Mouse (Mus musculus) bone marrow macrophage, adult 2 months (primary cell): Measurements from ENCODE around the gene Spock1.

ENCODE experiments used
- CTCF ChIP-seq: IDR thresholded peaks from 2 replicates; pipeline ENCODE4 v1.5.1; 2012; ENCODE audit warnings: low read depth, mild to moderate bottlenecking, low read length, moderate library complexity
- POLR2A ChIP-seq: IDR thresholded peaks from 2 replicates; pipeline ENCODE4 v1.6.1; 2012; ENCODE audit warnings: mild to moderate bottlenecking, low read depth, low read length, borderline replicate concordance

DNA sequence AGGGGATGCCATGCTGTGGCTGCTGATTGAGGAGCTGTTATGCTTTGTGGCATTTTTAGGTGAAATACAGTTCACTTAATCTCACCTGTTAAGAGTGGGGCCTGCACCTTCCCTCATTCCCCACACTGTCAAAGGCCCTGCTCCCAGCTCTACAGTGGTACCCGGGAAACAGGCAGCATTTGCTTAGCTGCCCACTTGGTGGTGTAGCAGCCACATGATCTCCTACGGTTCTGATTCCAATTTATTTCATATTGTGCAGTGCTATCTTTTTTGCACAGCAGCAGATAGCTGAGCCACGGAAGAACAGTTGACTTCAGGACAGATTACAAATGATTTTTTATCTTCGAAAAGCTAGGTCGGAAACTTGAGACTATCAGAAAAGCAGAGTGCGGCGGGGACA, 406.6 kb downstream of the Spock1 start:
- TF ChIP-seq POLR2A: no peak
- TF ChIP-seq CTCF: no peak
